8 mouse cellular contexts compared by ENCODE assay signal in the genomic region with DNA sequence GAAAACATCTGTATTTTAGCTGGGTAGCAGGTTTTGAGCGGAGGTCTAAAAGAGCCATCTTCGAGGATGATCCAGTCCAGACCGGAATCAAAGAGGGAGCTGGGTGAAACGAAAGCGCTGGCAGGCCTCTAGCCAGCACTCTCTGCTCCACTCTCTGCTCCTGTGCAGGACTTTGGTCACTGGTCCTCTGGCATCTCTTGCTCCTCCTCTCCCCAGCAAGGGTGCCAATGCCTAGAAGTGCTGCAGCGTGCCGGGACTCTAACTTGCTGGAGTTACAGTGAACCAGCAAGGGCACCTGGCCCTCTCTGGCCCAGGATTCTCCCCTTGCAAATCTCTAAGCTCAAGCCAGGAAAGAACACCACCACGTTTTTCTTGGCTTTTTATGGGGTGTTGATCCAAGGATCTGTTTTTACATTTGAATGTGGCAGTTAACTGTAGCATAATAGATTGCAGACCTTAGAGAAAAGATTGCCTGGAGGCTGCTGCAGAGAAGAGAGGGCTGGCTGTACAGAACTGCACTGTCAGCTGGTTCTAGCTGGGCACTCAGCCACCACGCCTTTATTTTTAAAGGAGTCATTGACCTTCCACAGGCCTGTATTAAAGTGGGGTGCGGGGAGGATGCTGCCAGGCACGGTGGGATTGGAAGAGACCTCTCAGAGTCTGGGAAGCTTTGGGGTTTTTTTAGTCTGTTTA.
DNase-seq lines count a peak whose midpoint lies in the region; ATAC-seq and TF ChIP-seq lines count a peak whose summit lies in the region.

No protein-coding gene starts in this region.

- peak overlapping the region; percentile 64; the same call in 1 of the 2 replicates for H3K27ac ChIP-seq in forebrain, postnatal 0 days (ENCODE audit: low read depth, low read length)
- H3K27ac ChIP-seq in lung, postnatal 0 days (ENCODE audit: low read length): peak overlapping the region; percentile 43; the same call in 1 of the 2 replicates

- H3K4me2 ChIP-seq in forebrain, postnatal 0 days (ENCODE audit: low read depth): peak overlapping the region; percentile 34
- H3K4me2 ChIP-seq in lung, postnatal 0 days (replicated peaks; ENCODE audit: low read depth, low read length): 0 out of 2 replicates have a peak overlapping the region, but pooled peaks have one; percentile 22

- no peaks in the 10 kb centered on the region for H3K27me3 ChIP-seq in forebrain, postnatal 0 days (ENCODE audit: insufficient read depth, low read length)
- no peaks in the 10 kb centered on the region for H3K27me3 ChIP-seq in lung, postnatal 0 days (replicated peaks; ENCODE audit: insufficient read depth, low read length)

- 10% methylated on average over 11 of the region's 11 CpGs for WGBS in forebrain, postnatal 0 days
- 20% methylated on average over 11 of the region's 11 CpGs for WGBS in lung, postnatal 0 days

- no peaks in the 10 kb centered on the region for H3K9me3 ChIP-seq in forebrain, postnatal 0 days (ENCODE audit: low read length)
- no peaks in the 10 kb centered on the region for H3K9me3 ChIP-seq in lung, postnatal 0 days (ENCODE audit: low read length)

- ATAC-seq in forebrain, postnatal 0 days: peak; percentile 84
- ATAC-seq in lung, postnatal 0 days: peak; percentile 85
- no peak for ATAC-seq in granulocyte monocyte progenitor cell, adult 5-6 weeks (replicated peaks; ENCODE audit: poor library complexity, severe bottlenecking)

- peaks cover 9% of the 10 kb centered on the region; the same call in 1 of the 2 replicates for H3K4me1 ChIP-seq in forebrain, postnatal 0 days (ENCODE audit: insufficient read depth)
- H3K4me1 ChIP-seq in lung, postnatal 0 days (ENCODE audit: insufficient read depth, low read depth, low read length): peaks cover 18% of the 10 kb centered on the region

- no peak overlapping the region; the same call in 1 of the 2 replicates for H3K9ac ChIP-seq in forebrain, postnatal 0 days
- H3K9ac ChIP-seq in lung, postnatal 0 days (replicated peaks; ENCODE audit: low read depth): no peak overlapping the region

- TF ChIP-seq EP300 in lung, postnatal 0 days (IDR thresholded peaks at IDR 0.05): peak; percentile 23; the same call in 1 of the 2 replicates

- no peak overlapping the region for H3K4me3 ChIP-seq in forebrain, postnatal 0 days (ENCODE audit: low read depth, low read length)
- H3K4me3 ChIP-seq in lung, postnatal 0 days (ENCODE audit: low read depth, low read length): no peak overlapping the region

- intact Hi-C loops in heart, postnatal 25 days (cut with DNase I): loop anchor here (5.0 kb wide), 1 partner anchor 104 kb away; a partner anchor contains a TSS

- no peak for TF ChIP-seq CTCF in forebrain, postnatal 0 days (IDR thresholded peaks at IDR 0.05; ENCODE audit: low read depth)
- no peak for TF ChIP-seq CTCF in lung, postnatal 0 days (IDR thresholded peaks at IDR 0.05)

- no peaks in the 10 kb centered on the region for H3K36me3 ChIP-seq in forebrain, postnatal 0 days (ENCODE audit: insufficient read depth)
- H3K36me3 ChIP-seq in lung, postnatal 0 days (ENCODE audit: insufficient read depth, low read length): no peaks in the 10 kb centered on the region

- DNase-seq in NIH3T3 (ENCODE audit: low read depth): peak; percentile 85
- DNase-seq in cerebellum, adult 11-12 months: peak; percentile 28
- peak; percentile 66 for DNase-seq in forebrain, postnatal 0 days
- DNase-seq in heart, postnatal 25 days (ENCODE audit: low spot score): peak; percentile 16
- DNase-seq in kidney, postnatal 36 days: peak; percentile 79 to 84
- peak; percentile 78 for DNase-seq in lung, postnatal 0 days (ENCODE audit: low spot score)
- DNase-seq in right cerebral cortex, postnatal 14 days: peak; percentile 30

Comparison
In these comparisons a context has a peak if more than half of its experiments do, and no peak if none do; other contexts are left out.
1. DNase-seq: peak in every context shown above with its lines; median percentile 85 in NIH3T3; 82 in kidney, postnatal 36 days; 78 in lung, postnatal 0 days; 66 in forebrain, postnatal 0 days; 30 in right cerebral cortex, postnatal 14 days; 28 in cerebellum, adult 11-12 months; 16 in heart, postnatal 25 days.